Mouse (Mus musculus): ENCODE results near the gene Cttnbp2nl. TPM values are rescaled to one million over a fixed set of nuclear protein-coding genes. Genes with fewer than 3 reads are reported as not detected.

The Cttnbp2nl gene
- polyA plus RNA-seq, 1 experiment from 2014 or later: 23.0 TPM

DNA sequence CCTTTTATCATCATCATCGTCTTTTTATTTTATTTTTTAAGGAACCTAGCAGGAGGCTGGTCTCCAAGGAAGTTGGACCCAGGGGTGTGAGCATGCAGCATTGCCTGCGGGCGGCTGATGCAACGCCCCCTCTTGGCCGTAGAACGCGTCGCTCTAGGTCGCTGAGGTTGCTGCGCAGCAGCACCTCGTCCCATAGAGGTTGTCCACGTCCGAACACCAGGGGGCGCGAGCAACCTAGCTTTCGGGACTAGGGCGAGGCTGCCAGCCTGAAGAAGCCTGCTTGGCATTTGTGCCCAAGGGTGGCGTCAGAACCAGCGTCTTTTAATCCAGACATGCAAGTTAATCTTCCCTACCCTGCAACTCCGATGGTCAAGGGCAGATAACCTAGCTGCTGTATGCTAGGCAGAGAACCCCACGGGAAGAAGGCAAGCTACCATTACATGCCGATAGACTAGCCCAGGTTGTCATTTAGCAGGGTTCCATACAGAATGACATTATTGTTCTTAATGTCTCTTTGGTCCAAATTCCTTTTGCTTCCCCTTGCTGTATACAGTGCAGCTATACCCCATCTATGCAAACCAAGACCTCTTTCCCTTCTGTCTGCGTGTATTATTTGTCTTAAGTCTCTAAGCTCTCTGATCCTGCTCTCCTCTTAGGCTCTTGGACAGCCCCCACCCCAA lies 60.1 kb downstream of the Cttnbp2nl start:
- Histone ChIP-seq H3K9ac (no peak overlapping the region), H3K4me1 (peaks cover 20% of the 10 kb centered on the region), H3K4me2 (peak overlapping the region; percentile 38), H3K4me3 (replicated peaks) (no peak overlapping the region), H3K27me3 (replicated peaks) (no peaks in the 10 kb centered on the region), H3K9me3 (no peaks in the 10 kb centered on the region), H3K36me3 (no peaks in the 10 kb centered on the region), H3K27ac (no peak overlapping the region)
- peak; percentile 63 for ATAC-seq (ENCODE audit: insufficient read depth, low FRiP score, low read depth)
- whole genome bisulfite sequencing: 12% methylated on average over 23 of the region's 23 CpGs

DNA sequence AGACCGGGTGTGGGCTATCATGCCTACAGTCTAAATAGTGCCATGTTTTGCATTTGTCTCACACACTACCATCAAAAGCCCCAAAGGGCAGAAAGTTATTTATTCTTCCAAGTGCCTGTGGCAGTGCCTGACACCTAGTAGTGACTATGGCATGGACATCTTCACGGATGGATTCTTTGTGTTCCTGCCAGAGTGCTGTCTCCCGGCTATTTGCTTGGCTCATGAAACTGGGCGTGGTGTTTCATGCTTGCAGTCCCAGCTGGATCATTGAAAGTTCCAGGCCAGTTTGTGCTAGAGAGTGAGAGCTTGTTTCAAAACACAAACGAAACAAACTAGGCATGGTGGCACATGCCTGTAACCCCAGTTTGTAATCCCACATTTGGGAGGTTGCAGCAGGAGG lies 61.2 kb downstream of the Cttnbp2nl start:
- 68% methylated on average over 5 of the region's 5 CpGs for WGBS
- Histone ChIP-seq H3K9me3 (no peaks in the 10 kb centered on the region), H3K27ac (no peak overlapping the region), H3K9ac (no peak overlapping the region), H3K4me3 (replicated peaks) (no peak overlapping the region), H3K4me2 (no peak overlapping the region), H3K27me3 (replicated peaks) (no peaks in the 10 kb centered on the region), H3K36me3 (no peaks in the 10 kb centered on the region), H3K4me1 (peaks cover 20% of the 10 kb centered on the region)
- ATAC-seq (ENCODE audit: insufficient read depth, low FRiP score, low read depth): no peak

DNA sequence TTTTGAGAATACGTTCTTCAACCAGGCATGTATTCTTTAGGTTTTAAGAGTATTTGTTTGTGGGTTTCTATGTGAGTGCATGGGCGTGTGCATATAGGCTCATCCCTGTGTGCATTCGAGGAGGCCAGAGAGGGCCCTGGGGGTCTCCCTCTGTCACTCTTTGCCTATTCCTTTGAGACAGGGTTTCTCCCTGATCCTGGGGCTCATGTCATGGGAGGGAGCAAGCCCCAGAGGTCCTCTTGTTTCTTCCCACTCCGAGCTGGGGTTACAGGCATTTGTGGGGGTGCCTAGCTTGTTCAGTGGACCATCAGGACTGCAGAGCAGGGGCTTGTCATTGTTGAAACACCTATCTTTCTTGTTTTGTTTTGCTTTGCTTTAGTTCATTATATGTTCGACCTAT lies 65.1 kb downstream of the Cttnbp2nl start:
- H3K9me3 ChIP-seq: no peaks in the 10 kb centered on the region
- WGBS: 71% methylated on average over 5 of the region's 5 CpGs
- no peak overlapping the region for H3K4me2 ChIP-seq
- H3K27me3 ChIP-seq (replicated peaks): no peaks in the 10 kb centered on the region
- no peak for ATAC-seq (ENCODE audit: insufficient read depth, low FRiP score, low read depth)
- no peaks in the 10 kb centered on the region for H3K36me3 ChIP-seq
- H3K9ac ChIP-seq: no peak overlapping the region
- peaks cover 3% of the 10 kb centered on the region for H3K4me1 ChIP-seq
- no peak overlapping the region for H3K4me3 ChIP-seq (replicated peaks)
- no peak overlapping the region for H3K27ac ChIP-seq

DNA sequence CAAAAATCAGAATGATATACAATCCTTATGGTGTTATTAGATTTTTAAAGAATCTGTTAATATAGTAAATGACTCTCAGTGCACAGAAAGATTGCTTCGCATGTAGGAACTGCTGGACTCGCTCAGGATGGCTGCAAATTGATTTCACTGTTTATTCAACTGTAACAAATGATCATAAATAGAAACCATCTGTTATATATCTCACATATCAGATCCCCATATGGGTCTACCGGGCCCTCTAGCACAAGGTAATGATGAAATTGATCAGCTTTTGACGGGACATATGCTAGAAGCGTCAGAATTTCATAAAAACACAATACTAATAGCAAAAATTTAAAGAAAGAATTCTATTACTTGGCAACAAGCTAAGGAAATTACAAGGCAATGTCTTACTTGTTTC lies 73.2 kb downstream of the Cttnbp2nl start:
- ATAC-seq (ENCODE audit: insufficient read depth, low FRiP score, low read depth): no peak
- H3K27ac ChIP-seq: no peak overlapping the region
- no peak overlapping the region for H3K4me2 ChIP-seq
- no peaks in the 10 kb centered on the region for H3K36me3 ChIP-seq
- no peak overlapping the region for H3K4me3 ChIP-seq (replicated peaks)
- H3K9me3 ChIP-seq: no peaks in the 10 kb centered on the region
- no peak overlapping the region for H3K9ac ChIP-seq
- 55% methylated on average over 5 of the region's 5 CpGs for WGBS
- H3K4me1 ChIP-seq: no peaks in the 10 kb centered on the region
- H3K27me3 ChIP-seq (replicated peaks): no peaks in the 10 kb centered on the region

DNA sequence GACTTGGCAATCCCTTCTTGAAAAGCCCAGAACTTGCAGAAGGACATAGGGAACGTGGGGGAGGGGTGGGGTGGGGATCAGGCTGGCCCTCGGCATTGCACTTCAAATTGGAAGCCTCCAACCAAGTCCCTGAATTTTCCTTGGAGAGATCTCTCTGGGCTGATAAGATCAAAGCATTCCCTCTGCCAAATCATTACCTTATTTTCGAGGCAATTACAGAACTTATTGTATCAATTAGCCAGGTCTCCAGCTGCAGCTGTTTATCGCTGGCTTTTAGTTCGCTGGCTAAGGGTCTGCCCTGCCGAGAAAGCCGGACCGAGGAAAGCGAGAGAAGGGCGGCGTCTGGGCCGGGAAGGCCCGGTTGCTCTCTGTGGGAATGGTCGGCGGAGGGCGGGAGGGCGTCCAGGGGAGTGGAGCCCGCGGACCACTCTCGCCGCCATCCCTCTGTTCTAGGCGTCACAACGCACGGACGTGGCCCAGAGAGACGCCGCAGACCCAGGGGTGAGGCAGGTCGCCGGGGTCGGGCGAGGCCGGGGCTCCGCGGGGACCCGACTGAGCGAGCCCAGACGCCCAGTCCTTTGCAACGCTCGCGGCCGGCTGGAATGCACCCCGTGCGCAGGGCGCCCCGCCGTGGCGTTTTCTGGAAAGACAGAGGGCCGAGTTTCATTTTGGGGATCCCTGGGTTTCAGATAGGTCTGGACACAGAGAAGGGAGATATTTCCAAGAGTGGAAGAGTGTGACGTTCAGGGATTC lies 85.2 kb downstream of the Cttnbp2nl start:
- ATAC-seq (ENCODE audit: insufficient read depth, low FRiP score, low read depth): peak; percentile 54; the same call in 1 of the 2 replicates
- Histone ChIP-seq H3K27me3 (replicated peaks) (peaks cover 14% of the 10 kb centered on the region; the same call in 1 of the 2 replicates), H3K9me3 (no peaks in the 10 kb centered on the region), H3K4me3 (replicated peaks) (peak overlapping the region; percentile 56), H3K4me2 (peak overlapping the region; percentile 92), H3K36me3 (no peaks in the 10 kb centered on the region), H3K9ac (peak overlapping the region; percentile 25), H3K4me1 (peaks cover 19% of the 10 kb centered on the region), H3K27ac (peak overlapping the region; percentile 86)
- WGBS: 1% methylated on average over 49 of the region's 49 CpGs

DNA sequence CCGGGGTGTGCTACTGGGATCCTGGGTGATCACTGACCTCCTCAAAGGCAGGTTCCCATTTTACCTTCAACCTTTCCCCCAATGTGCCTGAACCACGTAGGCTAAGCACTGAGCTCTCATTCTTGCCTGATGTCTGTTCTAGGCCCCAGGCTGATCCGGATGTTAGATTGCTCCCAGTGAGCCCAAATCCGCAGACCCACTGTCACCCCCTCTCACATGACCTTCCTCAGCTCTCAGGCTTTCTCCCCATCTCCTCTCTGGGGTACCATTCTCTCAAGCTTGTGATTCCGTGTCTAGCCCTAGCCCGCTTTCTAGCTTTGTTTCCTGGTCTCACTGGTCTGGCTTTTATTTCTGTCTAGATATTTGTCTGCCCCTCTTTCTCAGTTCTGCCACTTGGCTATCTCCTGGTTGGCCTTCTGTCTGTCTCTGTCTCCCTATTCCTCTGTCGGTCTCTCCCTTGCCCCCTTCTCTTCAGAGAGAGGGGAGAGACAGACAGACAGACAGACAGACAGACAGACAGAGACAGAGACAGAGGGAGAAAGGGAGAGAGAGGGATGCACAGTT lies 86.9 kb downstream of the Cttnbp2nl start:
- Histone ChIP-seq H3K36me3 (no peaks in the 10 kb centered on the region), H3K27ac (no peak overlapping the region), H3K4me1 (peaks cover 33% of the 10 kb centered on the region), H3K4me2 (no peak overlapping the region), H3K4me3 (replicated peaks) (no peak overlapping the region), H3K27me3 (replicated peaks) (peaks cover 28% of the 10 kb centered on the region), H3K9ac (no peak overlapping the region), H3K9me3 (no peaks in the 10 kb centered on the region)
- no peak for ATAC-seq (ENCODE audit: insufficient read depth, low FRiP score, low read depth)
- 79% methylated on average over 7 of the region's 7 CpGs for WGBS

DNA sequence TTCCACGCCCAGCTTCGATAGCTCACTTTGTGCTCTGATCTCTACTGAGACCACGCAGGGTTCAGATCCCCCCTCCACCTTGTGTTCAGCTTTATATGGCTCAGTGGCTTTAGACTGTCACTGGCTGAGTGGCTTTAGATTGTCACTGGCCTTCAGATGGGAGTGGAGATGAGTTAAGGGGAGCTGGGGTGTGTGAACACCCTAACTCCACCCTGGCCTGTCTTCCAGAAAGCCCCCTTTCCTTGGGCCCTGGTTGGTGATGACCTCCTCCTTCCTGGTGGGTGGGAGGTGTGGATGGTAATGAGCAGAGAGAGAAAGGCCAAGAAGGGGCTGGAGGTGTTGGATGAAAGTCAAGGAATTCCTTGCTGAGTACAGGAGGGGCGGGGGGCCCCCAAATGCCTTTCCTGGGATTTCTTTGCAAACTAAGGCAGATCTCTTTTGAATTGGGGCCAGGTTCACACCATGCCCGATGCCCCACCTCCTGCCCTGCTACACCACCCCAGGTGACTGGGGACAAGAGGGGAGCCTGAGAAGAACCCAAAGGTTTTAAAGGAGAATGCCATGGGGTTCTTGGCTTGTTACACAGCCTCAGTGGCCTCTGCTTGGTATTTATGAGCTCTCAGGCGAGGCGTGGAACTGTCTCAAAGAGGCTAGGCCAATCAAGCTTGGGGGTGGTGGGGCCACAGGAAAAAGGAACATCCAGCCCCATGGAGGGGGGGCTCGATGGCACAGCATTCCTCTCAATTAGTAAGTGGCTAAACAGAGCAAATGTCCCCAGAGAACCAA lies 87.7 kb downstream of the Cttnbp2nl start:
- Histone ChIP-seq H3K36me3 (no peaks in the 10 kb centered on the region), H3K27ac (no peak overlapping the region), H3K4me2 (no peak overlapping the region), H3K4me3 (replicated peaks) (no peak overlapping the region), H3K27me3 (replicated peaks) (peaks cover 36% of the 10 kb centered on the region), H3K9ac (no peak overlapping the region), H3K4me1 (peaks cover 38% of the 10 kb centered on the region), H3K9me3 (no peaks in the 10 kb centered on the region)
- ATAC-seq (ENCODE audit: insufficient read depth, low FRiP score, low read depth): no peak
- WGBS: 70% methylated on average over 8 of the region's 8 CpGs

DNA sequence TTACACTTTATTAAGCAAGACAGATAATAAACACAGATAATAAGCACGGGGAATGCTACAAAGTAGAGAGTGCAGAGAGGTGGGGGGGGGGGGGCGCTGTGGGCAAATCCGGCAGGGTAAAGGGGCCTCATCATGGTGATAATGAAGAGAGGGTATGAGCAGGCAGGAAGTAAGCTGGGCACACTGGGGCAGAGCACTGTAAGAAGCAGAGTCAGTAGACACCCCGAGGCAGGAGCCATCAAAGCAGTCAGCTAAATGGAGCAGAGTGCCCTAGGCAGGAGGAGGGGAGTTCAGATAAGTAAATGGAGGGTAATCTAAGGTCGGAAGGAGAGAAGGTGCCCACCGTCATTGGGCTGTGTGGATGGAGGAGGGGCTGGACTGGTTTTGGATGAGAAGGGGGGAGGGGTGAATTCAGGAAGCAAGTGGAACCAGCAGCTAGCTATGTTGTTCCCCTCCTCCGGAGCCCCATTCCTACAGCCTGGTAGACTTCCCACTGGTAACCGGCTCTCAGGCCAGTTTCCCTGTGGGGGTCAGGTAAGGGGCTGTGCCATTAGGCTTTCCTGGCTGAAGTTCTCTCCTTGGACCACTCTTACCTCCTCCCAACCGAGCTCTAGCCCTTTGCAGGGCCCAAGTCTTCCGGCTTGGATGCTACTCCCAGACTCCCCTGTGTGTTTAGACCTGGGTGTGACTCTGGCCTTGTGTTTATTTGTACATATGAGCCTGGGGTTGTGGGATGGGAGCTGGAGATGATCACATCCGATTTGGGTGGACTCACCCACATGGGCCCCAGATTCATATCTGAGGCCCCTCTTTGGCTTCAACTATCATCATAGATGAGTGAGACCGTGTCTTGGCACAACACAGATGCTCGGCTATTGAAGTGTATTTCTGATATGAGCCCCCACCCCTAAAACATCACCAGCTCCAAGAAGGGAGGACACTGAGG lies 89.3 kb downstream of the Cttnbp2nl start:
- H3K4me2 ChIP-seq: no peak overlapping the region
- H3K27me3 ChIP-seq (replicated peaks): peaks cover 49% of the 10 kb centered on the region
- H3K4me1 ChIP-seq: peaks cover 33% of the 10 kb centered on the region
- no peak for ATAC-seq (ENCODE audit: insufficient read depth, low FRiP score, low read depth)
- H3K36me3 ChIP-seq: no peaks in the 10 kb centered on the region
- H3K9ac ChIP-seq: no peak overlapping the region
- 28% methylated on average over 12 of the region's 13 CpGs for WGBS
- no peak overlapping the region for H3K27ac ChIP-seq
- no peaks in the 10 kb centered on the region for H3K9me3 ChIP-seq
- H3K4me3 ChIP-seq (replicated peaks): no peak overlapping the region

DNA sequence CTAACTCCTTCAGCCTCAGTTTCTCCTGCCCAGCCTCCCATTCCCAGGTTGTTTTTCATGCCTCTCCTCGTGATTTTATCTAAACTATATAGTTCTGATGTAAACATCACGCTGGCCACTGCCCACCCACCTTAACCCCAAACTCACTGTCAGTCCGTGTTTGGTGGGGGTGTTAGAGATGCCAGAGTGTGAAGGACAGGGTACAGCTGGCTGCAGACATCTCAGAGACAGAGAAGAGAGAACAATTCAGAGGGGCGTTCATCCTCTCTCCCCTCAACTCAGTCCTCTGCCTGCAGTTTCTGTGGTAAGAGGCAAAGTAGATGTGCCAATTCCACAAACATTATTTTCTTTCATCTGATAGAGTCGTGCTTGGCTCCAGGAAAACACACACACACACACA lies 90.1 kb downstream of the Cttnbp2nl start:
- Histone ChIP-seq H3K36me3 (no peaks in the 10 kb centered on the region), H3K4me2 (peak overlapping the region; percentile 90; the same call in 1 of the 2 replicates), H3K4me1 (peaks cover 29% of the 10 kb centered on the region), H3K27me3 (replicated peaks) (peaks cover 50% of the 10 kb centered on the region), H3K4me3 (replicated peaks) (0 out of 2 replicates have a peak overlapping the region, but pooled peaks have one; percentile 54), H3K9ac (no peak overlapping the region), H3K9me3 (no peaks in the 10 kb centered on the region), H3K27ac (no peak overlapping the region)
- no peak for ATAC-seq (ENCODE audit: insufficient read depth, low FRiP score, low read depth)
- 10% methylated on average over 5 of the region's 5 CpGs for WGBS

DNA sequence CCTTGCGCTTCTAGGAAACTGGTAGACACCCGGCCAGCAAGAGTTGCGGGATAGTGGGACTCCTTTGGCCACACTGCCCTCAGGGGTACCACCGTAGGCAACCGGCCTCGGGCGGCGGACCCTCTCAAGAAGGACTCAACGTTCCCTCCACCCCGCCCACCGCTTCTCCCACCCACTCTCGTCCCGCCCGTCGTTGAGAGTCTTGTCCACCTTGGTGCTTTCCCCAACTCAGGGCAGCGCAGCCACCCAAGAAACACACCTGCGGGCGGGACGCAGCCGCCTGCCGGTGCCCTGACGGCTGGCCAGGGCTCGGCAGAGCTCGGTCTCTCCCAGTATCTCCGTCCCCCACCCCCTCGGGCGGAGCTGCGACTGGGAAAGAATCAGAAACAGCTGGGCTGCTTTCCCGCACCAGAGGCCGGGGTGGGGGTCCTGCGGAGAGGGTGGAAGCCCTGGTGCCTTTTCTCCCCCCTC lies 90.8 kb downstream of the Cttnbp2nl start:
- H3K9me3 ChIP-seq: no peaks in the 10 kb centered on the region
- 2% methylated on average over 31 of the region's 31 CpGs for WGBS
- peak overlapping the region; percentile 21; the same call in 1 of the 2 replicates for H3K27ac ChIP-seq
- peak overlapping the region; percentile 54 for H3K4me3 ChIP-seq (replicated peaks)
- H3K4me2 ChIP-seq: peak overlapping the region; percentile 90
- H3K36me3 ChIP-seq: no peaks in the 10 kb centered on the region
- peak; percentile 23; the same call in 1 of the 2 replicates for ATAC-seq (ENCODE audit: insufficient read depth, low FRiP score, low read depth)
- peaks cover 27% of the 10 kb centered on the region for H3K4me1 ChIP-seq
- H3K9ac ChIP-seq: peak overlapping the region; percentile 32; the same call in 1 of the 2 replicates
- peaks cover 50% of the 10 kb centered on the region for H3K27me3 ChIP-seq (replicated peaks)

All from stomach, embryonic 15.5 days (tissue).